Mouse (Mus musculus): ENCODE measurements around the gene Accs. TPM values are rescaled to one million over a fixed set of nuclear protein-coding genes. Genes with fewer than 3 reads are reported as not detected.
A peak's percentile ranks its signal among the peaks of the same experiment; 100 is the strongest.

Accs gene
- total RNA-seq, 4 experiments from 2014 or later: 3.9 to 5.7 (median 4.5) TPM

DNA sequence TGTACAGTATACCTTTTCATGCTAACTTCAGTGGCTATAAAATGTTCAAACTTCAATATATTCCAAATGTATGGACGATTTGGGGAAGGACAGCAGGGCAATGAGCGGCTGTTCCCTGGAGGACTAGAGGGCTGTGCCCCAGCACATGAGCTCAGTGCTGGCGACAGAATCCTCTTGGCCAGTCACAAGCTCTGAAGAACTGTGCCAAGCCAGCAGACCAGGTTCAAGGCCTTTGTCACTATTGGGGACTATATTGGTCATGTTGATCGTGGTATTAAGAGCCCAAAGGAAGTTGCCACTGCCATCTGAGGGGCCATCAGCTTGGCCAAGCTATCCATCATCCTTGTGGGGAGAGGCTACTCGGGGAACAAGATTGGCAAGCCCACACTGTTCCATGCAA is 55.4 kb downstream of the Accs start:
- DNase-seq (ENCODE audit: low spot score in 2 of 2): no peak

DNA sequence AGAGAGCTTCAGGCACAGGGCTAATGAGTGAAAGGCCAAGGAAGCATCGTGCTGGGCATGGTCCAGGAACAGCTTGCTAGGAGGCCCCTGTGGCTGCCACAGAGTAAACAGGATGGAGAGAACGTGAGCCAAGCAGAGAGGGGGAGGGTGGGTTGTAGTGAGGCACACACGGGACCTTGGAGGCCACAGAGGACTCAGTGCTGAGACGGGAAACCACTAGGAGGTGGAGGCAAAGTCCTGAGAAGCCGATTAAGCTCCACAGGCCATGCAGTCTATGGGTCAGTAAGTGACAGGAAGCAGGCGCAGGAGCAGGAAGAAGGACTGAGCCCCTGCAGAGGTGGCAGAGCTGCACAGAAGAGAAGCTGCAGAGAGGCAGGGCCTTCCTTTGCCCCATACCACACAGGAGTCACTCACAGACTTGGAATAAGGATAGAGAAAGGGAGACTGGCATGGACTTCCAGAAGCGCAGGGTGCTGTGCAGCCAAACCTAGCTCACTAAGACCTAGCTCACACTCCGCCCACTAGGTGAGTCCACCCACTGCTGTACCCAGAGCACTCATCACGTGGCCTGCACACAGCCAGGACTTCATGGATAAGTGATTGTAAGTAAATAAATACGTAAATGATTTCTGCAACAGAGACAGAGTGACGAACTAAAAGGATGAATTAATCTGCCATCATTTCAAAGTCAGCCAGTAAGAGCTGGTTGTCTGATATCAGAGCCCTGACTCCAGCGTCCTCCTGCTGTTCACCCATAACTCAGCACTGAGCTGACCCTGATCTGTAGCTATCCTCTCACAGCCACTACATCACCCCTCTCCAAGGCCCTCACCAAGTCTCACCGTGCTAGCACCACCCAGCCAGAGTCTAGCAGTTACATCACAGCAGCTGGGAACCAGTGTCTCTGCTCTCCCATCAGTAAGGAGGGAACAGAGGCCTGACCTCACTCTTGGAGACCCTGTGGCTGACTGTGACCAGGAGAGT is 57.9 kb downstream of the Accs start:
- peak in 1 of 2 experiments; percentile 39 for DNase-seq (ENCODE audit: low spot score in 2 of 2)

DNA sequence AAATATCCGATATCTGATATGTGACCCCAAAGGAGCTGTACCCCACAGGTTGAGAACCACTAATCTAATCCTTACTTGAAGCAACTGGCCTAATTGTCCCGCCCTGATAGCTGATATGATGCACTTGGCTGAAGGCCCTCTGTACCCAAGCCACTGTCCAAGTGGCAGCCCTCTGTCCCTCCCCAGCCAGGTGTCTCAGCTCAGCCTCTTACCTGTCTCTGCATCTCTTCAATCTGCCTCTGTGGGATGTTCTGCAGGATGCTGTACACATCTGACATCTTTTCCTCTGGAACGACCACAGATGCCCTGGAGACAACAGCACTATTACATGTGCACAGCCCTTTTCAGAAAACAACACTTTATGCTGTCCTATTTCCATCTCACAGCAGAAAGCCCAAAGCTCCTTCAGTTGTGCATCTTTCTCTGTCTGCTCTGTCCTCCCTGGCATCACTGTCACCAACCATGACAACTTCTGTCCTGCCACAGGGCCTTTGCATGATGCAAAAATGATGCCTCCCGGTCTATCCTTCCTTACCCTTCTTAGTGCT is 58.9 kb downstream of the Accs start:
- no peak for DNase-seq (ENCODE audit: low spot score in 2 of 2)

DNA sequence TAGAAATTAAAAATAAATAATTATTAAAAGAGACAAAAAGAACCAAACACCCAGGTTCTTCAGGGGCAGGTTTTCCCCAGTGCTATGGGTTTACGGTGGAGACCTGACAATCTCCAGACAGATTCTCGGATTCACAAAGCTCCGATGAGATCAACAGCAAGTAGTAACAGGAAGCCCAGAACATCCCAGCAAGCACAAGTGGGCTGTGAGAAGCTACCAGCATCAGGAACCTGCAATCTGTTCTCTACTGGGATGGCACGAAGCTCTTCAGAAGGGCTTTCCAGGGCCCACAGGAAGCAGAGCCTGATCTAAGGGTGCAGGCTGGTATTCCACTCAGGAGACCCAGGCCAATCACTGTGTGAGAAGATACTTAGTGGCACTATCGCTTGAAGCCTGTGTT is 61.2 kb downstream of the Accs start:
- no peak for DNase-seq (ENCODE audit: low spot score in 2 of 2)

DNA sequence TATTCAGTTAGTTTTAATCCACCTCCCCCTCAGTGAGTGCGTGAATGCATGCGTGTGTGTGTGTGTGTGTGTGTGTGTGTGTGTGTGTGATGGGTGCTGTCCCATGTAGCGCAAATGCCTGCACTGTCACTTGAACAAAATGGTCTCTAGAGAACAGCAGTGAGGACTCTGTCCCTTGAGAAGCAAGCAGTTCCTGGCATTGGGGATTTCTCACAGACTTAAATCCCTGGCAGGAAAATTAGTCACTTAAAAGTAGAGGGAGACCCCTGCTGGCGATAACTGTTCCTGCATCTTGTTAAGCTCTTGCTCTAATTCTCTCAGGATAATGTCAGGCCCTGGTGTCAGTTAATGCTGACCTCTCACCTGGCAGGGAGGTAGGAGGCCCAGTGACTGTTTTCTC is 63.6 kb downstream of the Accs start:
- DNase-seq (ENCODE audit: low spot score in 2 of 2): peak; percentile 65 to 69

DNA sequence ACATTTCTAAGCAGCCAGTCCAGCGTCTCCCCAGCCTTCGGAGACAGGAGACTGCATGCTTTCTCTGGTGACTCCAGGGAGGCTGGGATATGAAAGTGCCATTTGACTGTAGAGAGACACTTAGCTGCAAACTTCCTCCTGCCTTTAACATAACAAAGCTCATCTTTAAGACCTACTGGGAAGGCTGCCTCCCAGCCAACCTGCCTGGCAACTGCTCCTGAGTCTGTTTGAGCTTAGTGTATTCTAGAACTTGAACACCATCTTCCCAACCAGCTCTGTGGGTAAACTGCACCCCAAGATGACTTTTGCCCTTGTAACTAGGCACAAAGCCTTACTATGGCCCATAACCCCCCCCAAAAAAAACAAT is 64.3 kb downstream of the Accs start:
- DNase-seq (ENCODE audit: low spot score in 2 of 2): no peak

DNA sequence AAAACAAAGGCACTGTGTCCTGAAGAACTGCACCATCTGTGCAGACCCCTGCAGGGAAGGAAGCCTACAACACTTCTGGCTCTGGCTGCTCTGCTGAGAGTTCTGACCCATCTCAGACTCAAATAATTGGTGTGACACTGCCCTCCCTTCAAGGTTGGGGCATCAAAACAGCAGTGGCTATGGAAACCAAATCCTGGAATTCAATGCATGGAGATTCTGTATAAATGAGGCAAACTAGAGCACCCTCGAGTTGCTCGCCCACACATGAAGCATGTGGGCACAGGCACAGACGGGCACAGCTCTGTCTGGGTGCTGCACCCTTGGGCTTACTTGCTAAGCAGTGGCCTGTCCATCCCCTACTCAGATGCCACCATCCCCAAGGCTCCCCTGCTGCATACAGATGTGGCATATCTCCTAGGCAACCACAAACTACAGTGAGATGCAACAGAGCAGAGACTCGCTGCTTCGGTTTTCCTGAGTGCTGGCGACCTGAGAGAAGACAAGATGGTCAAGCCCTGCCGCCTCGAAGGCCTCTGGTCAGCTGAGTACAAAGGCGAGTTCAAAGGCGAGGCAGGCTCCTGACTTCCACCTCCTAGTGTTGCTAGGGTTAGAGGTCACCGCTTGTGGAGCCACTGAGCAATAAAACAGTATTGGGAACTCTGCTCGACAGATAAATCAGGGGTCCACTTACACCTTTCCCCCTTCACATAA is 64.9 kb downstream of the Accs start:
- DNase-seq (ENCODE audit: low spot score in 2 of 2): peak in 1 of 2 experiments; percentile 55

DNA sequence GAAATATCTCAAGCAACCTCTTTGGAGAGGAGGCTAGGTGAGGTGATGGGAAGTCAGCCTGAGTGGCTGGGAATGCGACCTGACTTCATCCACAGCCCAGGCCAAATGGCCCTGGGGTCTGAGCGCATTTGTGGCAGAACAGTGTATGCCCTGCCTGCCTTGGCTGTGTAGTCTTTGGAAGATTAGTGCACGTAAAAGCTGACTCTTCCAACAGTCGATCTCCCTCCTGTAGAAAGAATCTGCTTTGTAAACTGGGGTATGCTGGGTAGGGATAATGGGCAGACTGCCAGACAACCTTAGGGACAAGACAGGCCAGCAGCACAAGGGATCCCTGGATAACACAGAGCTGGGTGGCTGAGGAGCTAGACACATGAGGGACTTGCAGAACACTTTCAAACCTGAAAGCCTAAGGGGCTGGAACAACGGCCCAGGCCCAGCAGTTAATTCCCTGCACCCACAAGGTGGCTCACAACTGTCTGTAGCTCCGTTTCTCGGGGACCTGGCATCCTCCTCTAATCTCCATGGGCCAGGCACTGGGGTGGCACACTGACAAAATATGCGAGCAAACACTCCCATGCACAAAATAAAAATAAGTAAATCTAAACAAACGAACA is 65.7 kb downstream of the Accs start:
- no peak for DNase-seq (ENCODE audit: low spot score in 2 of 2)

Other genes starting within 250 kb of the Accs start
- 1 to 10 TPM in 2 of 4 experiments, under 1 TPM in 2; 0.91 to 1.8 (median 1.2) TPM for gene Alx4, start 207.6 kb downstream of the Accs start, total RNA-seq (2022)
- 10 to 100 TPM; 51.4 to 59.1 (median 55.9) TPM for gene Ext2, start 27.4 kb downstream of the Accs start, total RNA-seq (2022)
- 1 to 10 TPM in 1 of 4 experiments, under 1 TPM in 1, not detected in 2; 0.21 to 1.1 TPM for gene Accsl, start 19.2 kb upstream of the Accs start, total RNA-seq (2022)
- gene Gm13889, start 107.3 kb upstream of the Accs start, total RNA-seq (2022): 10 to 100 TPM; 36.9 to 47.4 (median 41.8) TPM
- not detected for gene Gm27027, start 146.4 kb upstream of the Accs start, total RNA-seq (2022)
- gene Alkbh3, start 160.9 kb upstream of the Accs start, total RNA-seq (2022): 10 to 100 TPM; 26.5 to 31.5 (median 30.3) TPM

Data from left cerebral cortex, adult 8-10 months (tissue).